Mouse (Mus musculus): ENCODE results near the gene Bcat1.
"Not testable (repeated sequence)": the region's sequence is repeated elsewhere in the genome, so short reads cannot be mapped to it uniquely, and the experiment has no call there.

DNA sequence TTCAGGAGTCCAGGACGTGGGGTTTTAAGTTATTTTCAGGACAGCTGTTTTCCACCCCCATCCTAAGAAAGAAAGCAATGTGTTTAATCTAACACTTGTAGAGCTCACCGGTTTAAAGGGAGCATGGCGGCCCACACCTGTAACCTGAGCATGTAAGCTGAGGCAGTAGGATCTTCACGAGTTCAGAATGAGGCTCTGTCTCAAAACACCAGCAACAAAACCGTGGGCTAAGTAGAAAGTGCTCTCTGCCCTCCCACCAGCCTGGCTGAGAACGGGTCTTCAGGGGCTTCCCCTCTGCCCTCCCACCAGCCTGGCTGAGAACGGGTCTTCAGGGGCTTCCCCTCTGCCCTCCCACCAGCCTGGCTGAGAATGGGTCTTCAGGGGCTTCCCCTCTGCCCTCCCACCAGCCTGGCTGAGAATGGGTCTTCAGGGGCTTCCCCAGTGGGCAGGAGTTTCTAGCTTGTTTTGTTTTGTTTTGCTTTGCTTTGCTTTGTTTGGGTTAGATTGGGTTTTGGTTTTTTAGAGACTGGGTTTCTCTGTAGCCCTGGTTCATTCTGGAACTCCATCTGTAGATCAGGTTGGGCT lies 17.1 kb upstream of the Bcat1 start:
- not testable (repeated sequence) for TF ChIP-seq CTCF (IDR thresholded peaks at IDR 0.05); EP300 (IDR thresholded peaks at IDR 0.05; ENCODE audit: insufficient read depth, low read depth, low read length); POLR2A (IDR thresholded peaks at IDR 0.05; ENCODE audit: insufficient read depth, low read depth, low read length)
